Mouse (Mus musculus): Measurements from ENCODE around the gene Trpc4ap. TPM values are rescaled to one million over a fixed set of nuclear protein-coding genes. Genes with fewer than 3 reads are reported as not detected.
"Not testable (repeated sequence)": the region's sequence is repeated elsewhere in the genome, so short reads cannot be mapped to it uniquely, and the experiment has no call there.

Trpc4ap gene
- total RNA-seq, 2 experiments from 2014 or later = 143 to 144 TPM

GRCm38 (mm10) chr2:155619817-155620216 lies 72.4 kb downstream of the Trpc4ap start:
- intact Hi-C loops (cut with DNase I) = loop anchor here (2.0 kb wide), 1 partner anchor 103 kb away; the partner anchor contains the start of gene Acss2
- DNase-seq = peak; percentile 91

- intact Hi-C loops (cut with DNase I) = no loop called here
- DNase-seq = no peak
These were observed 75.2 kb downstream of the Trpc4ap start for GRCm38 (mm10) chr2:155616971-155617370.

- intact Hi-C loops (cut with DNase I) = no loop called here
- no peak for DNase-seq
These were observed 78.2 kb downstream of the Trpc4ap start for GRCm38 (mm10) chr2:155613953-155614352.

GRCm38 (mm10) chr2:155613326-155613755 lies 78.8 kb downstream of the Trpc4ap start:
- intact Hi-C loops (cut with DNase I) = no loop called here
- DNase-seq = no peak

- intact Hi-C loops (cut with DNase I) = no loop called here
- no peak for DNase-seq
These were observed 80.2 kb downstream of the Trpc4ap start for GRCm38 (mm10) chr2:155611834-155612550.

- intact Hi-C loops (cut with DNase I) = no loop called here
- no peak for DNase-seq
These were observed 81.2 kb downstream of the Trpc4ap start, which contains the start of gene Myh7b for GRCm38 (mm10) chr2:155610978-155611377. TSS of gene Myh7b (plus strand) at chr2:155611212.

GRCm38 (mm10) chr2:155606360-155606759 lies 85.8 kb downstream of the Trpc4ap start:
- intact Hi-C loops (cut with DNase I) = no loop called here
- no peak for DNase-seq

GRCm38 (mm10) chr2:155605236-155605589 lies 87.0 kb downstream of the Trpc4ap start:
- intact Hi-C loops (cut with DNase I) = not testable (repeated sequence)

GRCm38 (mm10) chr2:155604560-155605235 lies 87.5 kb downstream of the Trpc4ap start:
- intact Hi-C loops (cut with DNase I) = no loop called here
- DNase-seq = no peak

More at GRCm38 (mm10) chr2:155605236-155605589, 87.0 kb downstream of the Trpc4ap start:
- DNase-seq = not testable (repeated sequence)

GRCm38 (mm10) chr2:155603707-155604106 lies 88.5 kb downstream of the Trpc4ap start:
- no peak for DNase-seq
- intact Hi-C loops (cut with DNase I) = no loop called here

- intact Hi-C loops (cut with DNase I) = no loop called here
- DNase-seq = no peak
These were observed 96.7 kb downstream of the Trpc4ap start for GRCm38 (mm10) chr2:155595516-155595915.

- no peak for DNase-seq
- intact Hi-C loops (cut with DNase I) = no loop called here
These were observed 99.3 kb downstream of the Trpc4ap start for GRCm38 (mm10) chr2:155592854-155593283.

- peak; percentile 100 for DNase-seq
- intact Hi-C loops (cut with DNase I) = no loop called here
These were observed 99.9 kb downstream of the Trpc4ap start, which contains the start of gene Gss for GRCm38 (mm10) chr2:155592137-155592853. TSS of gene Gss (minus strand) at chr2:155592810.

GRCm38 (mm10) chr2:155591676-155592075 lies 100.5 kb downstream of the Trpc4ap start:
- intact Hi-C loops (cut with DNase I) = no loop called here
- no peak for DNase-seq

- no peak for DNase-seq
- intact Hi-C loops (cut with DNase I) = no loop called here
These were observed 101.3 kb downstream of the Trpc4ap start for GRCm38 (mm10) chr2:155590876-155591275.

- intact Hi-C loops (cut with DNase I) = loop anchor here (5.0 kb wide), 1 partner anchor 72 kb away; the partner anchor contains the start of genes Acss2 and Ggt7
- DNase-seq = no peak
These were observed 102.7 kb downstream of the Trpc4ap start for GRCm38 (mm10) chr2:155589521-155589920.

- intact Hi-C loops (cut with DNase I) = loop anchor here (5.0 kb wide), 1 partner anchor 71 kb away; the partner anchor contains the start of genes Acss2 and Ggt7
- no peak for DNase-seq
These were observed 104.0 kb downstream of the Trpc4ap start for GRCm38 (mm10) chr2:155588136-155588535.

GRCm38 (mm10) chr2:155585486-155585885 lies 106.7 kb downstream of the Trpc4ap start:
- intact Hi-C loops (cut with DNase I) = loop anchor here (5.0 kb wide), 1 partner anchor 68 kb away; the partner anchor contains the start of genes Acss2 and Ggt7
- DNase-seq = no peak

- no peak for DNase-seq
- intact Hi-C loops (cut with DNase I) = loop anchor here (5.0 kb wide), 1 partner anchor 68 kb away; the partner anchor contains the start of genes Acss2 and Ggt7
These were observed 107.1 kb downstream of the Trpc4ap start for GRCm38 (mm10) chr2:155585082-155585481.

All from left cerebral cortex, postnatal 4 days (tissue).